Mouse (Mus musculus): ENCODE results near the gene Cdk2ap2.

- TF ChIP-seq POLR2A (IDR thresholded peaks at IDR 0.05; ENCODE audit: low read depth, low read length) (no peak), CTCF (conservative IDR thresholded peaks at IDR 0.05; ENCODE audit: insufficient read depth, insufficient read length, low read depth, low read length) (no peak)
These were observed 39.0 kb upstream of the Cdk2ap2 start for GRCm38 (mm10) chr19:4057962-4058361.
